Mouse (Mus musculus): ENCODE results near the gene Trhr2. TPM values are rescaled to one million over a fixed set of nuclear protein-coding genes. Genes with fewer than 3 reads are reported as not detected.

Gene Trhr2
- polyA plus RNA-seq, 1 experiment from 2014 or later = not detected

DNA sequence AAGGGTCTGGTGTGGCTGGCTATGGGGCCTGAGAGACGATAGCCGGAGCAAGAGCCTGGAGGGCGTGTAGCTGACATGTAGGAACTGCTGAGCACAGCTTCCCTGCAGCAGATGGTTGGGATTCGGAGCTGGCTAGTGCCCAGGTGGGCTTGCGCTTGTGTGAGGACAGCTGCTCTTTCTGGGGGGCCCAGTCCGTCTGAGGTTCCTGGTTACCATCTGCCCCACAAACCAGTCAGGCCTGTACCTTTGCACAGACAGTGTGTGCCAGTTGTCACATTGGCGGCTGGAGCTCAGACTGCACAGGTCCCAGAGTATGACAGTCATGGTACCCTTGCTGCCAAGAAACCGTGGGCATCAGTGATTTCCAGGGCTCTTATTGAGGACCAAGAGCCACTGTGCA lies 52.7 kb downstream of the Trhr2 start:
- TF ChIP-seq CTCF (IDR thresholded peaks at IDR 0.05; ENCODE audit: low read depth) = no peak
- H3K27me3 ChIP-seq (replicated peaks; ENCODE audit: control insufficient read depth, insufficient read depth, low read length) = no peaks in the 10 kb centered on the region
- H3K4me3 ChIP-seq (ENCODE audit: low read depth, low read length) = no peak overlapping the region
- WGBS = 64% methylated on average over 8 of the region's 8 CpGs
- no peak overlapping the region for H3K27ac ChIP-seq (ENCODE audit: low read depth, low read length)
- H3K9me3 ChIP-seq (ENCODE audit: control insufficient read depth) = no peaks in the 10 kb centered on the region
- ATAC-seq = no peak
- H3K36me3 ChIP-seq (ENCODE audit: control insufficient read depth, insufficient read depth) = peaks cover 22% of the 10 kb centered on the region; the same call in 1 of the 2 replicates
- peak overlapping the region; percentile 9; the same call in 1 of the 2 replicates for H3K4me2 ChIP-seq (replicated peaks; ENCODE audit: low read depth)
- no peak overlapping the region for H3K9ac ChIP-seq (ENCODE audit: low read depth, low read length)
- peaks cover 11% of the 10 kb centered on the region; the same call in 1 of the 2 replicates for H3K4me1 ChIP-seq (replicated peaks; ENCODE audit: control insufficient read depth, insufficient read depth, low read length)

Other genes starting within 250 kb of the Trhr2 start
- 7.7 and 9.8 TPM in 2 replicates for gene Zfpm1, start 78.6 kb downstream of the Trhr2 start, polyA plus RNA-seq (2015; fragmentation: Nextera tagmentation; extraction: Ambion mirVana)
- 24.0 and 26.1 TPM in 2 replicates for gene Zc3h18, start 15.9 kb upstream of the Trhr2 start, polyA plus RNA-seq (2015; fragmentation: Nextera tagmentation; extraction: Ambion mirVana)
- not detected in 2 replicates for gene Il17c, start 61.3 kb upstream of the Trhr2 start, polyA plus RNA-seq (2015; fragmentation: Nextera tagmentation; extraction: Ambion mirVana)
- gene Cyba, start 72.2 kb upstream of the Trhr2 start, polyA plus RNA-seq (2015; fragmentation: Nextera tagmentation; extraction: Ambion mirVana) = 292 and 312 TPM in 2 replicates
- gene Mvd, start 82.7 kb upstream of the Trhr2 start, polyA plus RNA-seq (2015; fragmentation: Nextera tagmentation; extraction: Ambion mirVana) = 18.7 and 19.2 TPM in 2 replicates
- 0.33 and 0.46 TPM in 2 replicates for gene Snai3, start 100.0 kb upstream of the Trhr2 start, polyA plus RNA-seq (2015; fragmentation: Nextera tagmentation; extraction: Ambion mirVana)
- 22.7 and 22.8 TPM in 2 replicates for gene Rnf166, start 115.3 kb upstream of the Trhr2 start, polyA plus RNA-seq (2015; fragmentation: Nextera tagmentation; extraction: Ambion mirVana)
- gene Ctu2, start 115.4 kb upstream of the Trhr2 start, polyA plus RNA-seq (2015; fragmentation: Nextera tagmentation; extraction: Ambion mirVana) = 22.4 and 26.4 TPM in 2 replicates
- gene Piezo1, start 190.6 kb upstream of the Trhr2 start, polyA plus RNA-seq (2015; fragmentation: Nextera tagmentation; extraction: Ambion mirVana) = 4.4 and 7.3 TPM in 2 replicates
- 13.3 and 14.0 TPM in 2 replicates for gene Cdt1, start 207.3 kb upstream of the Trhr2 start, polyA plus RNA-seq (2015; fragmentation: Nextera tagmentation; extraction: Ambion mirVana)
- gene Aprt, start 216.2 kb upstream of the Trhr2 start, polyA plus RNA-seq (2015; fragmentation: Nextera tagmentation; extraction: Ambion mirVana) = 676 and 681 TPM in 2 replicates